In genomic region chr6:22222087-22222486, GRCm38 (mm10) we compare ENCODE assay signal across 29 mouse cellular contexts.
DNase-seq lines count a peak whose midpoint lies in the region; ATAC-seq and TF ChIP-seq lines count a peak whose summit lies in the region.
"Had no signal": no experiment of that assay in that cellular context is flagged by ENCODE, and none has a peak within 500 bp of the region (broad histone marks: within the 10 kb centered on the region; RNA-seq: fewer than 3 reads in every experiment).

No protein-coding gene starts in this region.

- no peak overlapping the region for H3K27ac ChIP-seq in liver, embryonic 12.5 days
- no peak overlapping the region for H3K27ac ChIP-seq in liver, embryonic 11.5 days (ENCODE audit: low read depth, low read length)
- H3K27ac ChIP-seq in MEL (ENCODE audit: control insufficient read depth, low read depth, low read length), result no peak overlapping the region
- H3K27ac ChIP-seq in intestine, postnatal 0 days (ENCODE audit: low read depth, low read length), result no peak overlapping the region
- H3K27ac ChIP-seq: forebrain, embryonic 10.5 days; hindbrain, embryonic 14.5 days; left cerebral cortex, adult 2 months; midbrain, embryonic 13.5 days; stomach, embryonic 15.5 days had no signal

- no peak for TF ChIP-seq CTCF in MEL (IDR thresholded peaks at IDR 0.05 in 2 of 3, conservative IDR thresholded peaks at IDR 0.05 in 1 of 3; ENCODE audit: control insufficient read depth in 1 of 3, insufficient read depth in 1 of 3, low read depth in 2 of 3, low read length in 3 of 3, poor library complexity in 1 of 3, severe bottlenecking in 1 of 3)
- no peak for TF ChIP-seq CTCF in intestine, postnatal 0 days (IDR thresholded peaks at IDR 0.05; ENCODE audit: low read depth)

- TF ChIP-seq RAD21 in MEL (IDR thresholded peaks at IDR 0.05; ENCODE audit: low read depth, low read length), result no peak

- no peaks in the 10 kb centered on the region for H3K79me2 ChIP-seq in MEL (ENCODE audit: control insufficient read depth, insufficient read depth, low read length, poor library complexity)

- H3K9me3 ChIP-seq in liver, embryonic 12.5 days (replicated peaks), result no peaks in the 10 kb centered on the region
- H3K9me3 ChIP-seq in liver, embryonic 11.5 days (ENCODE audit: control insufficient read depth, low read length), result no peaks in the 10 kb centered on the region
- no peaks in the 10 kb centered on the region for H3K9me3 ChIP-seq in MEL (replicated peaks; ENCODE audit: insufficient read depth, low read length)
- no peaks in the 10 kb centered on the region for H3K9me3 ChIP-seq in intestine, postnatal 0 days (ENCODE audit: control insufficient read depth)
- no peaks in the 10 kb centered on the region for H3K9me3 ChIP-seq in megakaryocyte, embryonic 14.5 days
- H3K9me3 ChIP-seq: embryonic facial prominence, embryonic 13.5 days; forebrain, embryonic 10.5 days; heart, embryonic 13.5 days; midbrain, embryonic 13.5 days; stomach, embryonic 15.5 days had no signal

- DNase-seq in liver, embryonic 11.5 days (ENCODE audit: low spot score), result no peak
- DNase-seq in MEL (ENCODE audit: low read depth, low spot score), result peak; percentile 34
- DNase-seq in kidney, postnatal 36 days, result no peak
- no peak for DNase-seq in left cerebral cortex, adult 11 months (ENCODE audit: low spot score)
- no peak for DNase-seq in kidney, postnatal 14 days
- DNase-seq: adrenal gland, adult 8-10 months; cerebellum, adult 11 months; cerebellum, adult 9-10 months; cerebellum, postnatal 36 days; embryo, embryonic 11 days; heart, postnatal 10 days; kidney, adult 2 months; kidney, postnatal 10 days; lung, adult 18-20 months; lung, postnatal 10 days; right cerebral cortex, postnatal 25 days; thymus, postnatal 25 days had no signal

- no peak for TF ChIP-seq EP300 in MEL (IDR thresholded peaks at IDR 0.05; ENCODE audit: low read depth in 1 of 2, low read length in 2 of 2)

- H3K36me3 ChIP-seq in liver, embryonic 12.5 days, result no peaks in the 10 kb centered on the region
- H3K36me3 ChIP-seq in liver, embryonic 11.5 days (ENCODE audit: control insufficient read depth, insufficient read depth, low read length), result no peaks in the 10 kb centered on the region
- H3K36me3 ChIP-seq in MEL (ENCODE audit: control insufficient read depth in 1 of 2, insufficient read depth in 2 of 2, low read length in 2 of 2), result no peaks in the 10 kb centered on the region; a peak in 1 of 4 replicates
- no peaks in the 10 kb centered on the region for H3K36me3 ChIP-seq in intestine, postnatal 0 days (ENCODE audit: control insufficient read depth, insufficient read depth)
- peaks cover 20% of the 10 kb centered on the region for H3K36me3 ChIP-seq in megakaryocyte, embryonic 14.5 days (replicated peaks; ENCODE audit: low read length)
- H3K36me3 ChIP-seq: forebrain, embryonic 10.5 days; heart, embryonic 13.5 days; midbrain, embryonic 13.5 days; stomach, embryonic 15.5 days had no signal

- TF ChIP-seq POLR2A in MEL (IDR thresholded peaks at IDR 0.05; ENCODE audit: control insufficient read depth in 1 of 2, insufficient read depth in 1 of 2, low read depth in 1 of 2, low read length in 2 of 2, poor library complexity in 1 of 2), result no peak

- 0 out of 2 replicates have a peak, but pooled peaks have one; percentile 27 for ATAC-seq in liver, embryonic 12.5 days
- ATAC-seq in liver, embryonic 11.5 days (replicated peaks; ENCODE audit: low FRiP score), result no peak
- peak; percentile 94 for ATAC-seq in intestine, postnatal 0 days
- ATAC-seq: CD4-positive, CD25-positive, alpha-beta regulatory T cell, adult 4 months; forebrain, embryonic 16.5 days; midbrain, embryonic 13.5 days had no signal

- no peak overlapping the region for H3K4me2 ChIP-seq in liver, embryonic 12.5 days
- no peak overlapping the region for H3K4me2 ChIP-seq in liver, embryonic 11.5 days
- H3K4me2 ChIP-seq in intestine, postnatal 0 days (replicated peaks; ENCODE audit: low read depth), result no peak overlapping the region
- H3K4me2 ChIP-seq: embryonic facial prominence, embryonic 13.5 days; heart, embryonic 13.5 days; hindbrain, embryonic 14.5 days; midbrain, embryonic 13.5 days; stomach, embryonic 15.5 days had no signal

- H3K4me3 ChIP-seq in liver, embryonic 12.5 days, result no peak overlapping the region
- no peak overlapping the region for H3K4me3 ChIP-seq in liver, embryonic 11.5 days (ENCODE audit: low read depth, low read length)
- H3K4me3 ChIP-seq in MEL (ENCODE audit: control insufficient read depth in 1 of 2, insufficient read depth in 1 of 2, low read depth in 2 of 2, low read length in 2 of 2), result no peak overlapping the region
- H3K4me3 ChIP-seq in intestine, postnatal 0 days (ENCODE audit: low read depth, low read length), result no peak overlapping the region
- peak overlapping the region; percentile 72 for H3K4me3 ChIP-seq in megakaryocyte, embryonic 14.5 days (replicated peaks)
- H3K4me3 ChIP-seq: embryonic facial prominence, embryonic 13.5 days; forebrain, embryonic 10.5 days; heart, embryonic 13.5 days; left cerebral cortex, adult 2 months; midbrain, embryonic 13.5 days; stomach, embryonic 15.5 days had no signal

- H3K9ac ChIP-seq in liver, embryonic 12.5 days, result no peak overlapping the region
- no peak overlapping the region for H3K9ac ChIP-seq in liver, embryonic 11.5 days (ENCODE audit: low read depth, low read length)
- H3K9ac ChIP-seq in MEL (ENCODE audit: control insufficient read depth, low read depth, low read length, poor library complexity, severe bottlenecking), result no peak overlapping the region
- no peak overlapping the region for H3K9ac ChIP-seq in intestine, postnatal 0 days (ENCODE audit: low read depth, low read length)
- H3K9ac ChIP-seq: embryonic facial prominence, embryonic 13.5 days; heart, embryonic 13.5 days; hindbrain, embryonic 14.5 days; midbrain, embryonic 13.5 days; stomach, embryonic 15.5 days had no signal

- WGBS in liver, embryonic 12.5 days (ENCODE audit: insufficient replicate concordance), result 39% methylated on average over 4 of the region's 4 CpGs
- 65% methylated on average over 4 of the region's 4 CpGs for whole genome bisulfite sequencing in liver, embryonic 11.5 days
- 64% methylated on average over 4 of the region's 4 CpGs for WGBS in intestine, postnatal 0 days

- no peaks in the 10 kb centered on the region for H3K27me3 ChIP-seq in liver, embryonic 12.5 days (replicated peaks)
- no peaks in the 10 kb centered on the region for H3K27me3 ChIP-seq in liver, embryonic 11.5 days (replicated peaks; ENCODE audit: control insufficient read depth, insufficient read depth, low read length)
- H3K27me3 ChIP-seq in MEL (ENCODE audit: control insufficient read depth in 1 of 2, insufficient read depth in 2 of 2, low read length in 2 of 2), result peaks cover 0 to 3% of the 10 kb centered on the region in 2 experiments; a peak in 2 of 4 replicates
- H3K27me3 ChIP-seq in intestine, postnatal 0 days (replicated peaks; ENCODE audit: control insufficient read depth, insufficient read depth, low read length), result no peaks in the 10 kb centered on the region
- H3K27me3 ChIP-seq in megakaryocyte, embryonic 14.5 days (replicated peaks), result no peaks in the 10 kb centered on the region
- H3K27me3 ChIP-seq: embryonic facial prominence, embryonic 13.5 days; heart, embryonic 13.5 days; midbrain, embryonic 13.5 days; stomach, embryonic 15.5 days had no signal

- no peaks in the 10 kb centered on the region for H3K4me1 ChIP-seq in liver, embryonic 12.5 days
- no peaks in the 10 kb centered on the region for H3K4me1 ChIP-seq in liver, embryonic 11.5 days (replicated peaks; ENCODE audit: control insufficient read depth, insufficient read depth, low read length)
- no peaks in the 10 kb centered on the region for H3K4me1 ChIP-seq in MEL (ENCODE audit: control insufficient read depth in 1 of 2, insufficient read depth in 2 of 2, low read length in 2 of 2)
- no peaks in the 10 kb centered on the region for H3K4me1 ChIP-seq in intestine, postnatal 0 days (replicated peaks; ENCODE audit: control insufficient read depth, insufficient read depth, low read length)
- H3K4me1 ChIP-seq in megakaryocyte, embryonic 14.5 days, result peaks cover 20% of the 10 kb centered on the region
- H3K4me1 ChIP-seq: forebrain, embryonic 10.5 days; midbrain, embryonic 13.5 days; stomach, embryonic 15.5 days had no signal

TF ChIP-seq in MEL, 35 proteins besides CTCF, POLR2A, EP300 and RAD21:
- TF ChIP-seq MXI1 (IDR thresholded peaks at IDR 0.05; ENCODE audit: low read depth, low read length) (no peak), TAL1 (IDR thresholded peaks at IDR 0.05; ENCODE audit: low read length) (no peak), MYC (IDR thresholded peaks at IDR 0.05; ENCODE audit: low read depth, low read length) (no peak), SIN3A (IDR thresholded peaks at IDR 0.05; ENCODE audit: low read length) (no peak), SMC3 (IDR thresholded peaks at IDR 0.05; ENCODE audit: low read depth, low read length) (no peak)
